Mouse (Mus musculus) forebrain, embryonic 11.5 days (tissue): ENCODE results near the gene Gm13084. TPM values are rescaled to one million over a fixed set of nuclear protein-coding genes. Genes with fewer than 3 reads are reported as not detected.
"Not testable (repeated sequence)": the region's sequence is repeated elsewhere in the genome, so short reads cannot be mapped to it uniquely, and the experiment has no call there.

Experiments
- ATAC-seq: fragments of 200-750 bp; cut with Nextera tagmentation; replicated peaks from 2 replicates; pipeline ENCODE4 v1.8.0; 2017; ENCODE audit warnings: moderate TSS enrichment; ENCODE audit not compliant: low FRiP score
- DNase-seq: peaks from one replicate; pipeline ENCODE4 v3.0.0-alpha.2; 2017; ENCODE audit warnings: low spot score
- H3K27ac ChIP-seq: fragments of 300-500 bp; sonication (generic); 2 replicates; pipeline ENCODE4 v1.5.1; 2014; ENCODE audit warnings: low read depth, low read length
- H3K27me3 ChIP-seq: fragments of 300-500 bp; sonication (generic); 2 replicates; pipeline ENCODE4 v1.6.1; 2014; ENCODE audit warnings: mild to moderate bottlenecking, low read length, mixed read lengths; ENCODE audit not compliant: control insufficient read depth, insufficient read depth
- H3K36me3 ChIP-seq: fragments of 300-500 bp; sonication (generic); 2 replicates; pipeline ENCODE4 v1.6.1; 2014; ENCODE audit warnings: mild to moderate bottlenecking, low read length, moderate library complexity, mixed read lengths; ENCODE audit not compliant: control insufficient read depth, insufficient read depth
- H3K4me1 ChIP-seq: fragments of 300-500 bp; sonication (generic); replicated peaks from 2 replicates; pipeline ENCODE4 v1.6.1; 2014; ENCODE audit warnings: low read length, mixed read lengths; ENCODE audit not compliant: control insufficient read depth, insufficient read depth
- H3K4me2 ChIP-seq: fragments of 300-500 bp; sonication (generic); 2 replicates; pipeline ENCODE4 v1.6.1; 2014; ENCODE audit warnings: low read depth, mild to moderate bottlenecking, low read length, moderate library complexity, mixed read lengths; ENCODE audit not compliant: severe bottlenecking
- H3K4me3 ChIP-seq: fragments of 300-500 bp; sonication (generic); 2 replicates; pipeline ENCODE4 v1.5.1; 2014; ENCODE audit warnings: low read depth, low read length
- H3K9ac ChIP-seq: fragments of 300-500 bp; sonication (generic); 2 replicates; pipeline ENCODE4 v1.6.1; 2014; ENCODE audit warnings: low read length
- H3K9me3 ChIP-seq: fragments of 300-500 bp; sonication (generic); 2 replicates; pipeline ENCODE4 v1.6.1; 2016; ENCODE audit warnings: low read length, mixed read lengths; ENCODE audit not compliant: control insufficient read depth
- WGBS: fragments of 180-500 bp; shearing (Covaris S2); extraction: QIAGEN DNeasy Blood & Tissue Kit; methylation state at CpG from one replicate; pipeline ENCODE4 v1.1.7; 2014; 5-methylcytosine and 5-hydroxymethylcytosine counted together
- polyA plus RNA-seq: library from polyadenylated mRNA; unstranded; fragments of >200 nt; fragmentation: Nextera tagmentation; extraction: Ambion mirVana; gene quantifications from 2 replicates; pipeline ENCODE4 v1.2.1, GENCODE M21; 2014

Gene Gm13084
- polyA plus RNA-seq, result not detected in 2 replicates

DNA sequence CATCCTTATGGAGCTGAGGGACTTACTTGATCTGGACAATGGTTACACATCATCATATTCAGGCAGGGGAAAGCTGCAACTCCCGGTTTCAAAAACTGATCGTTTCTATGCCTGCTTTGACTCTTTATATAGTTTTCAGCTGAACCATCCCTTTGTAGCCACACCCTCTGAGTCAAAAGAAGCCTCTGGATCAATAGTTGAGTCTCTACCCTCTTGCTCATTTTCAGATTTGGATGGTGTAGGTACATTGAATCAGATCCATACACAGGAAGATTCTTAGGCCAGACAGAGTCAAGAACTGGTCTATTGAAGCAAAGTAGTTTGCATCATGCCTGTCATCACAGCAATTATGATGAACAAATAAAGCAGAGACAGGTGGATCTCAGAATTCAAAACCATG lies at the start of gene Gm13084:
Gm13084 (minus strand) TSS at position 101 of the 400 bp plus-strand sequence.
- Histone ChIP-seq H3K9ac (no peak within 1 kb of the TSS), H3K4me1 (no peaks in the 10 kb centered on the region), H3K27me3 (no peaks in the 10 kb centered on the region), H3K27ac (no peak within 1 kb of the TSS), H3K36me3 (no peaks in the 10 kb centered on the region), H3K4me2 (no peak within 1 kb of the TSS), H3K4me3 (no peak within 1 kb of the TSS), H3K9me3 (no peaks in the 10 kb centered on the region; the same call in 1 of the 2 replicates)
- no peak for ATAC-seq
- no peak for DNase-seq
- WGBS, result 73% methylated on average over 2 of the region's 2 CpGs

DNA sequence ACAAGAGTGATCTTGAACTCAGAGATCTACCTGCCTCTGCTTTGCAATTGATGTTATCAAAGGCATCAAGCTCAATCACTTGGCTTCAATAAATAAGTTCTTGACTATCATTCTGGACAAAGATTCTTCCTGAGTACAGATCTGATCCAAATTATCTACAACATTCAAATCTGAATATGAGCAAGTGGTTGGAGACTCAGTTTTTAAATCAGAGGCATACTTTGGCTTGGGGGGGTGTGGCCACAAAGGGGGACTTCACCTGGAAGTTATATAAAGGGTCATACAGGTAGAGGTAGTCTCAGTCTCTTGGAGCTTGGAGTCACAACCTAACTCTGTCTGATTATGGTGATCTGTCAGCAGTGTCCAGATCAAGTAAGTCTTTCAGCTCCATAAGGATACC lies 30.3 kb upstream of the Gm13084 start, which contains the start of gene Gm13103:
Gm13103 (plus strand) TSS at position 301 of the 400 bp plus-strand sequence.
- not testable (repeated sequence) for H3K36me3 ChIP-seq, H3K27me3 ChIP-seq, H3K4me2 ChIP-seq, H3K9ac ChIP-seq, H3K4me1 ChIP-seq, DNase-seq, H3K4me3 ChIP-seq, H3K9me3 ChIP-seq, H3K27ac ChIP-seq, ATAC-seq

DNA sequence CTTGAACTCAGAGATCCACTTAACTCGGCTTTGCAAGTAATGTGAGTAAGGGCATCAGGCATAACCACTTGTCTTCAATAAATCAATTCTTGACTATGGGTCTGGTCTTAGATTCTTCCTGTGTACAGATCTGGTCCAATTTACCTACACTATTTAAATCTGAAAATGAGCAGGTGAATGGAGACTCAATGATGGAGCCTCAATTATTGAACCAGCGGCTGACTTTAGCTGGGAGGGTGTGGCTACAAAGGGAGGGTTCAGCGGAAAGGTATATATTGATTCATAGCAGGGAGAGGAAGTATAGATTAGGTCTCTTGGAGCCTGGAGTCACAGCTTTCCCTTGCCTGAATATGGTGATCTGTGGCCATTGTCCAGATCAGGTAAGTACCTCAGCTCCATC lies 26.8 kb downstream of the Gm13084 start, which contains the start of gene Gm13023:
Gm13023 (plus strand) TSS at position 301 of the 400 bp plus-strand sequence.
- not testable (repeated sequence) for H3K27ac ChIP-seq, ATAC-seq, H3K9me3 ChIP-seq, H3K4me3 ChIP-seq, H3K9ac ChIP-seq, H3K36me3 ChIP-seq, H3K4me1 ChIP-seq, DNase-seq, H3K27me3 ChIP-seq, H3K4me2 ChIP-seq
- WGBS, result 88% methylated on average over 3 of the region's 3 CpGs

Other genes starting within 250 kb of the Gm13084 start
- gene Gm13083, start 201.1 kb downstream of the Gm13084 start, polyA plus RNA-seq, result not detected in 2 replicates
- gene Gm13088, start 158.8 kb downstream of the Gm13084 start, polyA plus RNA-seq, result not detected in 2 replicates
- not detected in 2 replicates for gene Gm13089, start 113.4 kb downstream of the Gm13084 start, polyA plus RNA-seq
- gene Gm13078, start 96.6 kb downstream of the Gm13084 start, polyA plus RNA-seq, result not detected in 2 replicates
- gene Gm13023, start 26.7 kb downstream of the Gm13084 start, polyA plus RNA-seq, result not detected in 2 replicates
- gene Gm13103, start 30.4 kb upstream of the Gm13084 start, polyA plus RNA-seq, result not detected in 2 replicates
- not detected in 2 replicates for gene Pramef6, start 84.3 kb upstream of the Gm13084 start, polyA plus RNA-seq
- not detected in 2 replicates for gene Pramef25, start 134.9 kb upstream of the Gm13084 start, polyA plus RNA-seq
- gene Gm13101, start 150.9 kb upstream of the Gm13084 start, polyA plus RNA-seq, result not detected in 2 replicates
- not detected in 2 replicates for gene Pramef17, start 178.3 kb upstream of the Gm13084 start, polyA plus RNA-seq
- gene Pramel4, start 243.0 kb upstream of the Gm13084 start, polyA plus RNA-seq, result not detected in 2 replicates